Mouse (Mus musculus) embryo, embryonic 11.5 days (tissue): ENCODE measurements around the gene Abtb2.

Experiments used
- DNase-seq: peaks from one replicate; pipeline ENCODE4 v3.0.0-alpha.2; 2012; ENCODE audit warnings: low read depth, low spot score

The Abtb2 gene

GRCm38 (mm10) chr2:103661696-103662095, 95.6 kb downstream of the Abtb2 start:
- DNase-seq, result no peak

- no peak for DNase-seq
Observed at GRCm38 (mm10) chr2:103662121-103662520, 96.0 kb downstream of the Abtb2 start.

DNA sequence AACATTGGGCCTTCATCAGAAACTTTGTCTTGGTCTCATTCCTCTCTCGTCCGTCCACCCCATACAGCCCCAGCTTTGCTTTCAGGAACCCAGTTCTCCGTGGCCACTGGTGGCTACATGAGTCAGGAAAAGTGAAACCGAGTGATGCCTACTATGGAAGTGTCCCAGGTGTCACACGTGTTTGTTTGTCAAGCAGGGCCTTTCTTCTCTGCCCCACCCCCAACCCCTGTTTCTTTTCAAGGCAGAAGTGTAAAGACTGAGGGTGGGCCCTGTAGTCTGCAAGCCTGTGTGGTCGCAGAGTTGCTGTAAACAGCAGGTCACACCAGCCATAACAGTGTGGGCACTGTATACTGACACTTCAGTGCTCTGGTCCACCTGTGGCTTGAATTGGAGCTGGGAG, 98.2 kb downstream of the Abtb2 start:
- DNase-seq, result no peak

DNA sequence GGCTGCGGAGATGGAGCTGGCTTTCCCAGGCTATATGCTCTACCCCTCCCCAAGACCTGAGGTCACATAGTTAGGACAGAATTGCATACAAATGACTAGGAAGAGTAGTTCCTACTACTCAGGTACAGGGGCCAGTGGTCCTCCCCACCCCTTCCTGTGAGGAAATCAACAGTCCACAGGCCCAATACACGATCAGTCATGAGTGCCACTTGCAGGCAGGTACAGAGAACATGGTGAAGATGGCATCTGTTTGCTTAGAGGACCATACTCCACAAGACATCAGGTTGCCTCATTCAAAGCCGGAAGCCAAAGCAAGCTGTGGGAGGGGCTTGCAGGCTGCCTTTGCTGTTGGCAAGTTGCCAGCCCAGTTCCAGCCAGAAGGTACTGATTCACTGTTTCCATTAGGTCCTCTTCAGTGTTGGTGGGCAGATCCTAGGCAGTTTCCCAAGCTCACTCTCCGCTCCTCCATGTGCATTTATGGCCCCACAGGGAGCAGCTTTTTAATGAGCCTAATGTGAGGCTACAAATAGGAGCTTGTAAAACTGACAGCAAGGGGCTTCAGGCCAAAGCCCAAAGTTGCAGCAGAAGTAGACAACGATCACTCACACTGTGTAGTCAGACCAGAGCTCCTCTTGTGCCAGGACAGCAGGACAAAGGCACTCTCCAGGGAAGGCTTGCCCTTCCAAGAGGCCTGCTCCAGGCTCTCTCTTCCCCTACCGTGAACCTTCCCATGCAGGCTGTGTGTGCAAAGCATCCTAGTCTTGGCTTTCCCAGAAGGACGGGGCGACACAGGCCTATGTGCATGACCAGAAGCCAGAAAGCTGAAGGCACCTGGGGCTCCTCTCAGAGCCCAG, 102.1 kb downstream of the Abtb2 start:
- DNase-seq, result peak; percentile 37

DNA sequence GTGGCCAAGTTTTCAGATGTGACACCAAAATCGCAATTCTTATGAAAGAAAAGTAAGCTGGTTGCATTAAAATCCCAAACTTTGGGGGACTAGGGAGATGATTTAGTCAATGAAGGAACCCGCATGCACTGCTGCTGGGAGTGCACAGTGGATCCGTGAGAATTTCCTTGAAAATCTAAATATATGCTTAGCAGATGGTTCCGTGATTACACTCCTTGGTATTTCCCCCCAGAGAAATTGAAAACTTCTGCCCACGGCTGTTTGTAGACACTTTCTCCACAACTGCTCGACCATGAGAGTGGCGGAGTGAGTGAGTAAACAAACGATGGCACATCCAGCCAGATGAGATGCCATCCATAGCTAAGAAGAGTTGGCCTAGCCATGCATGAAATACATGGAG, 102.8 kb downstream of the Abtb2 start:
- no peak for DNase-seq

DNA sequence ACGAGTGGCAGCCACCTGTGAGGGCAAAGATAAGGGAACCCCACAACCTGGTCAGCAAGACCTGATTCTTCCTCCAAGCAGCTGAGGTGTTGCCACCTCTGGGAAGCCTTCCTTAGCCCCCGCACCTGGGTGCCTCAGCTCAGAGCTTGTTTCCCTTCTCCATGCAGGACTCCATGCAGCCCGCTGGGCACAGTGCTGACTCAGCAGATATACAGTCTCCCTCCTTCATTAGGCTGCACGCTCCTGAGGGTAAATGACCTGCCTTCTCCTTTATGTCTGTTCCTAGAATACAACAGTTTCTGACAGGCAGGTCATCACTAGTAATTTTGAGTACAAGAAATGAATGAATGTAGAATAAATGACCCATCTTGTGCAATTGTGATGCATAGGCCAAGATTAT, 103.5 kb downstream of the Abtb2 start:
- DNase-seq, result no peak

GRCm38 (mm10) chr2:103670276-103670680, 104.2 kb downstream of the Abtb2 start:
- DNase-seq, result no peak

- DNase-seq, result no peak
Observed at GRCm38 (mm10) chr2:103672573-103673119, 106.5 kb downstream of the Abtb2 start.

DNA sequence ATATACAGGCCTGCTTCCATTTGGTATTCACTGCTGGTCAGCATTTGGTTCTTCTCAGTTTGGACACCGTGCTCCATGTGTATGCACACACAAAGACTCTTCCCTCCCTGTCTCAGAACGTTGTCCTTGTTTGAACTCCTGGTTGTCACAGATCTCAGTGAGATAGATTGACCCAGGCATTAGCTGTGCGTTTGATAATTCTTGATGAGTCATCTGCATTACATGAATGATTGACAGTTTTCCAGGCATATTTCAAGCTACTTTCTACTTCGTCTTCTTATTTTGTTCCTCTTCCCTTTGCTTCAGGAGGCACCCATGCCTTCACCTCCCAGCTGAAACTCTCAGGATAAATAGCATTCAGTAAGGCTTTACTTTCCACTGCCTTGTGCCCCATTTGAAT, 107.5 kb downstream of the Abtb2 start:
- no peak for DNase-seq

GRCm38 (mm10) chr2:103675391-103675790, 109.3 kb downstream of the Abtb2 start:
- no peak for DNase-seq

DNA sequence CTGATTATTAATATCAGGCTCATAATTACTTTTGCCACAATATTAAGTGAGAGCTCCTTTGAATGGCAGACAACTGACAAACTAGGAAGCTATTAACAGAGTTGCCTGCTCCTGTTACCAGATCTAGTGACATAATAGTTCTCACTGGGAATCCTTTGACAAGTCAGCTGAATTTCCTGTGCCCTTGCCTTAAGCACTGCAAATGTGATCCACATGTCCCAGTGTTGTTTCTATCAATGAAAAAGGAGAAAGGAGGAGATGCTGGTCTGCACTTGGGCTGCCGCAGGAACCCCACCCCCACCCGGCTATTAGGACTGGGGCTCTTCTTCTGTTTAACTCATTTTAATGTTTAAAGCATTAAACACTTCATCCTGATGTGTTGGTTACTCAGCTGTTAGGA, 110.7 kb downstream of the Abtb2 start:
- no peak for DNase-seq

DNA sequence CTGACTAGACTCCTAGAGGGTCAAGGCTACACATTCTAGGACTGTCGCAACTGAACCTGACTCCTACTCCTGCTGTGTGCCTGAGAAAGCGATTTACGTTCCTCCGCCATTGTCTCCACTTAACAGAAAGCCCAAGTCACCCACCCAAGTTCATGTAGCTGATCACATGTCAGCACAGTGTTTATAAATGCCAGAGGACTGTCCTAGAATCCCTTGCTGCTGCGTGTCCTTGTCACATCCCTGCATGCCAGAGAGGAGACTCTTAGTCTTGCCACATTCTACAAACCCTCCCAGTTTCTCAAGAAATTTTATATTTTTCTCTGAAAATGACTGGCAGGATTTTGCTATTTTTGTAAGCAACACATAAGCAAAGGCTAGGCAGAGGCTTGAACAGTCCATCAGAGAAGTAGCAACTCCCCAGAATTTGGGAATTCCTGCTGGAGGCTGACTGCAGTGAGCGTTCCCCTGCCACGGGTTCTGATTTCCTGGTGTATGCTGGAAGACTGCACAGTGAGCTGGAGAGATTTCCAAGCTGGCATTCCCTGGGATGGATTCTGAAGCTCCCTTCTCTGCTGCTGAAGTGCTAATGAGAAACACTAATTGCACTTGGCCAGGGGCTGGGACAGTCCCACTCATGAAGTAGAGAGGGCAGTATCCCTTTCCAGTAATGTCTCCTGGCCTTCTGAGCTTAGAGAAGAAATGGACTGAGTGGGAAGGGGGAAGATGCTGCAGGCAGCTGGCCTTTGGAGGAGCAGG, 111.7 kb downstream of the Abtb2 start:
- DNase-seq, result no peak

- no peak for DNase-seq
Observed at GRCm38 (mm10) chr2:103678433-103678832, 112.3 kb downstream of the Abtb2 start.

- DNase-seq, result no peak
Observed at GRCm38 (mm10) chr2:103680364-103681110, 114.4 kb downstream of the Abtb2 start.

DNA sequence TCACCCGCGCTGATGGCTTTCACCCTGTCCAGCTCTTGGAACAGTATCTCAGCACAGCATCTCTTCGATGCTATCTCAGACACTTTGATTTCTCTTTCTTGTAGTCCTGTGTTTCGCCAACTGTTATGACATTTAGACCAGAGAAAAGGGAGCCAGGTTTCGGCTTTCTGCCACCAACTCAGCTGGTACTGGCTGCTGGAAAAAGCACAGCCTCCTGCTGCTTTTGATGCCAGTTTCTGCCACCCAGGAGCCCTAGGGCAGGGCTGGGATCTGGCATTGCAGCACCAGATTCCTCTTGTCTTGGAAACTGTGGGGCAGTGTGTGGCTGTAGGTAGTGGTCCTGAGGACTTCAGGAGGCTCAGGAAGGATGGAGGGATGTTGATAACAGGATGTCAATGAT, 115.0 kb downstream of the Abtb2 start:
- no peak for DNase-seq

DNA sequence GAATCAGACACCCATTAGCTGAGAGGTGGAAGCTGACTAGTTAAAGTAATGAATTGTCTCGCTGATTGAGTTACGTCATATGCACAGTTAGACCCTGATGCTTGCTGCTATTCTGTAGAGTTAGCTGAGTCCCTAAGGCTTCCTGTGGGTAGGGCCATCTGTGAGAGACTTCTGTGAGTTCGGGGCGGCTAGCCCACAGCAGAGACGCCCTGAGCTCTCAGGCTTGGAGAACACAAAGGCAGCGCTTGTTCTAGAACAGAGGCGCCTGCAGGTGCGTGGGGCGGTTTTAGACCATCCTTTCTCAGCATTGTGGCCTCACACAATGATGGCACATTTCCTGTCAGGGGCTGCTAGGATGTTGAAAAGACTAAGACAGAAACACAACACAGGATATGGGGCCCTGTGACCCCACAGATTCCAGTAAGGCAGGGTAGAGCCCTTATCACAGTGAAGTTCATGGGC, 116.2 kb downstream of the Abtb2 start:
- DNase-seq, result no peak

DNA sequence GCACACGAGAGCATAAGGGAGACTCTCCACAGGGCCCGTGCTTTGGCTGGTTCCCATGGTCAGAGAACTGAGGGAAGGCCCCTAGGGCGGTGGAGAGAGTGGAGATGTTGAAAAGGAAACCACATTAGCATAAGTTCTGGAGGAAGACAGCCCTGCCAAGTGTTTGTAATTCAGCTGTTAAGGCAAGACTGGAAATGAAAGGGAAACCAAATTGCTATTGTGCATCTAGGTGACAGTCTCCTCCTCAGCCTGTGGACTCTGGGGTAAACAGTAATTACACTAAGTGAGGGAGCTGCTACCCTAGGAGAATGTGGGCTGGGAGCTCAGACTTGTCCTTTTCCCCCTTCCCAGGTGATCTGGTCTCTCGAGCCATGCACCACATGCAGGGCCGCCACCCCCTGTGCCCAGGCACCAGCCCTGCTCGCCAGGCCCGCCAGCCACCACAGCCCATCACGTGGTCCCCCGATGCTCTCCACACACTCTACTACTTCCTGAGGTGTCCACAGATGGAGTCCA, 116.9 kb downstream of the Abtb2 start:
- DNase-seq, result no peak

GRCm38 (mm10) chr2:103684431-103684830, 118.3 kb downstream of the Abtb2 start:
- no peak for DNase-seq

- no peak for DNase-seq
Observed at GRCm38 (mm10) chr2:103684926-103685577, 118.9 kb downstream of the Abtb2 start.

DNA sequence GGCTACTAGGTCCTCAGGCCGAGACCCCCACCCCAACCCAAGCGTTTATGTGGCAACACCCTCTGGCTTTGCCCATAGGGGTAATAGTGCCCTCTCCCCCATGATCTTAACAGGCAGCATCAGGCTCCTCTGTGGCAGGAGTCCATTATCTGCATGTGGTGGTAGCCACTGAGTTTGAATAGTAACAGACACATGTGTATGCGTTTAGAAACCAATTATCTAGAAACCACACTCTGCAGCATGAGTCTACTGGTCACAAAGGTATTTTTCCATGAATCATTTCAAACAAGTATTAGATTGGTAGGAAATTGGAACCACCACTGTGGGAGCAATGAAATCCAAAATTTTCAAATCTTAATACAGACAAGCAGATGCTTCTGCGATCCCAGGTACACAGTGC, 119.5 kb downstream of the Abtb2 start:
- no peak for DNase-seq

- no peak for DNase-seq
Observed at GRCm38 (mm10) chr2:103687143-103687542, 121.0 kb downstream of the Abtb2 start.
